Mouse (Mus musculus): ENCODE data around the gene Cel. TPM values are rescaled to one million over a fixed set of nuclear protein-coding genes. Genes with fewer than 3 reads are reported as not detected.

Cel gene
- polyA plus RNA-seq, 1 experiment, result 1,688 TPM

DNA sequence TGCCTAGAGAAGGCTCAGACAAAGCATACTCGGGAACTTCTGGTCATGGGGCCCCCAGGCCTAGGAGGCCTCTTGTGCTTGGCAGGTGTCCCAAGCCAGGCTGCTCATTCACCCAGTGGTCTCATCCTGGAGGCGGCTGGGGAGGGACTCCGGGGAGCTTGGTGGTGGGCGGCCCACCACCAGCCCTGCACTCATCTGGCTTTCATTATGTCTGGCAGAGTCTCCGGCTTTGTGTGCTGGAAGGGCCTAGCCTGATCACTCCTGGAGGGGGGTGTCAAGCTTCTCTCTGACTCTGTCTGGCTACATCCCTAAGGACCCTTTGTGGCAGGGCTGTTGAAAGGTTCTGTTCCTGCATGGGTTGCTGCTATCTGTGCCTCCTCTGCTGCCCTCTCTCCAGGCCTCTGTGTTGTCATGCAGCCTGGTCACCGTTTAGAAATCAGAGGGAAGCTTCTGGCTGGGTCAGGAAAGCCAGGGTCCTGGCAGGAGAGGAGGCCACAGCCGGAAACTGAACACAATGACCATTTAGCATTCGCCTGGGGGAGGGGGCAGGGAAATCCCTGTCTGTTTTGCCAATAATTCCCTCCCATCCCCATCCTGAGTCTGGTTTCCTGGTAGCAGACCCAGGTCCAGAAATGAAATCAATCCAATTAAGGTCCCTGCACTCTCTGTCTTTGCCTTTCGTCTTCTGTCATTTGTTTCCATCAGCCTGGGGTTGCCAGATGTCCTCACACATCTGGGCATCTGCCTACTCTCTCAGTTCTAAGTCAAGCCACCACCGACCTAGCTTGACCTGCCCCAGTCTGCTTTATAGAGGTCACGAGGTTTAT, 28.6 kb downstream of the Cel start:
- Histone ChIP-seq H3K4me3 (ENCODE audit: extremely low read depth, insufficient read depth, insufficient read length) (no peak overlapping the region), H3K36me3 (ENCODE audit: control insufficient read depth, insufficient read depth, low read length) (no peaks in the 10 kb centered on the region), H3K4me1 (ENCODE audit: control insufficient read depth, insufficient read depth, insufficient read length) (peaks cover 50% of the 10 kb centered on the region), H3K27ac (ENCODE audit: insufficient read depth, low read length) (0 out of 2 replicates have a peak overlapping the region, but pooled peaks have one; percentile 8), H3K27me3 (ENCODE audit: control insufficient read depth, insufficient read depth, low read length) (no peaks in the 10 kb centered on the region)
- 72% methylated on average over 11 of the region's 11 CpGs for WGBS
- DNase-seq (ENCODE audit: low read depth in 1 of 2, low spot score in 2 of 2), result no peak
- TF ChIP-seq CTCF (IDR thresholded peaks at IDR 0.05; ENCODE audit: extremely low read depth, insufficient read depth, insufficient read length, insufficient replicate concordance) (no peak), POLR2A (IDR thresholded peaks at IDR 0.05; ENCODE audit: low read depth, low read length) (no peak)

DNA sequence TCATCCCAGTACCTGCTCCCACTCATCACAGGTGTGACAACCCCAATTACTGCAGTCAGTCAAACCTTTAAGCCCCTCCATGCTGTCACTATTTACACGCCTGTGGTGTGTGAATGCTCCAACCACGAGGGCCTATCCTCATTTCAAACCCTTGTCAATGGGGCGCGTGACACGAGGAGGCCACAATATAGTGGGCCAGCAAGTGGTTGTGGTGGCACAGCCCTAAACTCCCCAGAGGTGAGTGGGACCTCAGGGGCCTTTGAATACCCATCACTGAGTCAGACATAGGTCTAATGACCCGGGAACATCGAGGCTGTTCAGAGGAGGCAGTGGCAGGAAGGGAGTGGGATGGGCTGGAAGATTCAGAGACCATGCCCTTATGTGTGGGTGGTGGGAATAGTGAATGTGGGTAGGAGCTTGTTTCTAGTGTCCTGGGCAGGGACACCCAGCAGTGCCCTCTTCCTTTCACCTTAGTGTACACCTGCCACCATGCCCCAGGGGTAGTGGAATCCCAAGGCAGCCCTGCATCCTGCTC, 29.2 kb downstream of the Cel start:
- 63% methylated on average over 7 of the region's 7 CpGs for WGBS
- Histone ChIP-seq H3K4me1 (ENCODE audit: control insufficient read depth, insufficient read depth, insufficient read length) (peaks cover 44% of the 10 kb centered on the region), H3K27me3 (ENCODE audit: control insufficient read depth, insufficient read depth, low read length) (no peaks in the 10 kb centered on the region), H3K27ac (ENCODE audit: insufficient read depth, low read length) (no peak overlapping the region), H3K36me3 (ENCODE audit: control insufficient read depth, insufficient read depth, low read length) (no peaks in the 10 kb centered on the region), H3K4me3 (ENCODE audit: extremely low read depth, insufficient read depth, insufficient read length) (peak overlapping the region; percentile 65; the same call in 1 of the 2 replicates)
- no peak for DNase-seq (ENCODE audit: low read depth in 1 of 2, low spot score in 2 of 2)
- no peak for TF ChIP-seq CTCF (IDR thresholded peaks at IDR 0.05; ENCODE audit: extremely low read depth, insufficient read depth, insufficient read length, insufficient replicate concordance)

DNA sequence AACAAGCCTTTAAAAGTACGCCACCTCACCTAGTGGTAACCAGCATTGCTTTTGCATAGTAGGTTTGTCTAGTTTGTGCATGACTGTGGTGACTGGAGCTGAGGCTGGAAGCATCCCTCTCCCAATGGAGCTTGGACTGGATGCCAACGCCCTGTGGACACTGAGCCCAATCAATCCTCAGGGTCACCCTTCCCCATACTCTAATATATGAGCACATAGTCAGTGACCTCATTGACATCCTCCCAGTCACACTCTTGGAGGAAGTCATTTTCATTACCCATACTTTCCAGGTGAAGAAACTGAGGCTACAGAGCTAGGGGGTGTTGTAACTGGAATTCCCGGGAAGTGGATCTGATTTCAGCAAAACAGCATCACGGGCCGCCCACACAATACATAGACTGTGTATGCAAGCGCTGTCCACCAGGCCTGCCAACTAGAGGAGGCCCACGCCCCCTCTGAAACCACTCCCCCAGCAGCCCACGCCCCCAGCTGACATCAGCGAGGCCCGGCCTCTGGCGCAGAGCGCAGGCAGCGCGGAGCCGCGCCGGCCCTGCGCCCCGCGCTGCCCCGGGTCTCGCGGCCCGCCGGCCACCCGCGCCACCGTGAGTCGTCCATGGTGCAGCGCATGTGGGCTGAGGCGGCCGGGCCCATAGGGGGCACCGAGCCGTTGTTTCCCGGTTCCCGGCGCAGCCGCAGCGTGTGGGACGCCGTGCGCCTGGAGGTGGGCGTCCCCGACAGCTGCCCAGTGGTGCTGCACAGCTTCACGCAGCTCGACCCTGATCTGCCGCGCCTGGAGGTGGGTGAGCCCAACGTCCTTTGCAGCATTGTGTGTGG, 30.0 kb downstream of the Cel start:
- peaks cover 35% of the 10 kb centered on the region for H3K4me1 ChIP-seq (ENCODE audit: control insufficient read depth, insufficient read depth, insufficient read length)
- peak overlapping the region; percentile 13; the same call in 1 of the 2 replicates for H3K27ac ChIP-seq (ENCODE audit: insufficient read depth, low read length)
- 4% methylated on average over 49 of the region's 49 CpGs for whole genome bisulfite sequencing
- H3K27me3 ChIP-seq (ENCODE audit: control insufficient read depth, insufficient read depth, low read length), result no peaks in the 10 kb centered on the region
- no peaks in the 10 kb centered on the region for H3K36me3 ChIP-seq (ENCODE audit: control insufficient read depth, insufficient read depth, low read length)
- peak; percentile 62 to 77 for DNase-seq (ENCODE audit: low read depth in 1 of 2, low spot score in 2 of 2)
- peak overlapping the region; percentile 65 for H3K4me3 ChIP-seq (ENCODE audit: extremely low read depth, insufficient read depth, insufficient read length)
- TF ChIP-seq POLR2A (IDR thresholded peaks at IDR 0.05; ENCODE audit: low read depth, low read length), result peak; percentile 16; the same call in 1 of the 2 replicates
- no peak for TF ChIP-seq CTCF (IDR thresholded peaks at IDR 0.05; ENCODE audit: extremely low read depth, insufficient read depth, insufficient read length, insufficient replicate concordance)

GRCm38 (mm10) chr2:28530311-28530710, 32.9 kb downstream of the Cel start:
- H3K36me3 ChIP-seq (ENCODE audit: control insufficient read depth, insufficient read depth, low read length), result no peaks in the 10 kb centered on the region
- TF ChIP-seq POLR2A (IDR thresholded peaks at IDR 0.05; ENCODE audit: low read depth, low read length), result no peak
- no peak for TF ChIP-seq CTCF (IDR thresholded peaks at IDR 0.05; ENCODE audit: extremely low read depth, insufficient read depth, insufficient read length, insufficient replicate concordance)
- DNase-seq (ENCODE audit: low read depth in 1 of 2, low spot score in 2 of 2), result no peak
- 80% methylated on average over 7 of the region's 7 CpGs for WGBS
- no peaks in the 10 kb centered on the region for H3K27me3 ChIP-seq (ENCODE audit: control insufficient read depth, insufficient read depth, low read length)
- H3K27ac ChIP-seq (ENCODE audit: insufficient read depth, low read length), result no peak overlapping the region
- no peak overlapping the region for H3K4me3 ChIP-seq (ENCODE audit: extremely low read depth, insufficient read depth, insufficient read length)
- peaks cover 33% of the 10 kb centered on the region for H3K4me1 ChIP-seq (ENCODE audit: control insufficient read depth, insufficient read depth, insufficient read length)

GRCm38 (mm10) chr2:28529856-28530255, 33.3 kb downstream of the Cel start:
- TF ChIP-seq CTCF (IDR thresholded peaks at IDR 0.05; ENCODE audit: extremely low read depth, insufficient read depth, insufficient read length, insufficient replicate concordance) (no peak), POLR2A (IDR thresholded peaks at IDR 0.05; ENCODE audit: low read depth, low read length) (no peak)
- Histone ChIP-seq H3K27ac (ENCODE audit: insufficient read depth, low read length) (no peak overlapping the region), H3K4me3 (ENCODE audit: extremely low read depth, insufficient read depth, insufficient read length) (no peak overlapping the region), H3K36me3 (ENCODE audit: control insufficient read depth, insufficient read depth, low read length) (no peaks in the 10 kb centered on the region), H3K27me3 (ENCODE audit: control insufficient read depth, insufficient read depth, low read length) (no peaks in the 10 kb centered on the region), H3K4me1 (ENCODE audit: control insufficient read depth, insufficient read depth, insufficient read length) (peaks cover 33% of the 10 kb centered on the region)
- DNase-seq (ENCODE audit: low read depth in 1 of 2, low spot score in 2 of 2), result no peak
- WGBS, result 91% methylated on average over 4 of the region's 4 CpGs

- Histone ChIP-seq H3K4me3 (ENCODE audit: extremely low read depth, insufficient read depth, insufficient read length) (no peak overlapping the region), H3K36me3 (ENCODE audit: control insufficient read depth, insufficient read depth, low read length) (no peaks in the 10 kb centered on the region), H3K4me1 (ENCODE audit: control insufficient read depth, insufficient read depth, insufficient read length) (peaks cover 26% of the 10 kb centered on the region), H3K27me3 (ENCODE audit: control insufficient read depth, insufficient read depth, low read length) (no peaks in the 10 kb centered on the region), H3K27ac (ENCODE audit: insufficient read depth, low read length) (no peak overlapping the region)
- TF ChIP-seq CTCF (IDR thresholded peaks at IDR 0.05; ENCODE audit: extremely low read depth, insufficient read depth, insufficient read length, insufficient replicate concordance), result no peak
- TF ChIP-seq POLR2A (IDR thresholded peaks at IDR 0.05; ENCODE audit: low read depth, low read length), result no peak
- WGBS, result 94% methylated on average over 7 of the region's 7 CpGs
- DNase-seq (ENCODE audit: low read depth in 1 of 2, low spot score in 2 of 2), result no peak
These were observed 34.9 kb downstream of the Cel start for GRCm38 (mm10) chr2:28528354-28528730.

Measured in spleen, adult 2 months (tissue).